Mouse (Mus musculus) A20 (cell line): Measurements from ENCODE around the gene Ube4a.
"Not testable (repeated sequence)": the region's sequence is repeated elsewhere in the genome, so short reads cannot be mapped to it uniquely, and the experiment has no call there.

Experiments
- DNase-seq: peaks from one replicate; pipeline ENCODE4 v3.0.0-alpha.2; 2011; ENCODE audit warnings: low read depth, low spot score

Ube4a gene

DNA sequence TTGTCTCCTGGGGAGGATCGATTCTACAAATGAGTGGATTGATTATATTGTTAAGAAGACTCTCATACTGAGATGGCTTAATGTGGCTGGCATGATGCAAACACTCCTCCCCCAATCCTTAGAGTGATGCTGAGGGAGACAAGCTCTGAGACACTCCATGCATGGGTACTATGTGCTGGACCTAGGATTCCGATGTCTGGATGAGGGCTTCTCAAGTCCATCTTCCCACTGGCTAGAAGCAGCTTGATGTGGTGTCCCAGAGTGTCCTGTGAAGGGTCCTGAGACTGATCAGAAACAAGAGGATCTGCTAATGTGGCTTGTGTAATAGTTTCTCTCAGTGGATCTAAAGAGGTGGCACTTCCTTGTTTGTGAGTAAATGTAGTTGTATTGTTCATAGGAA is 15.7 kb upstream of the Ube4a start:
- no peak for DNase-seq

DNA sequence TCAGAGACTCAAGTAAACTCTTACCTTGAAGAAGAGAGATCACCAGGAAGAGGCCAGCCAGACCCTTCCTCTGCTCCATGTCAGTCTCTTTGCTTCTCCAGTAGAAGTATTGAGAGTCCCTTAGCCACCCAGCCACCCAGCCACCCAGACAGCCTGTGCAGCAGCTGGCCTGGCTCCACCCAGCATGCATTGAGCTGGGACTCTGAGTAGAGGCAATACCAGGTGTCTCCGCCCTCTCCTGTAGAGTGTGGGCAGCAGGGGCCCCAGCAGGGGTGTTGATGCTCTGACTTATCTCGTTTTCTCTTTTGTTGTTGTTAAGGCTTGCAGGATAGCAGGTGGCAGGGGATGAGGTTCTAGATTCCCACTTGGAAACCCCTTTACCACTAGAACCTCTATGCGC is 14.8 kb upstream of the Ube4a start, which contains the start of gene Cd3g:
Gene Cd3g (minus strand): TSS at position 190 of the 400 bp plus-strand sequence.
- DNase-seq = peak; percentile 32

DNA sequence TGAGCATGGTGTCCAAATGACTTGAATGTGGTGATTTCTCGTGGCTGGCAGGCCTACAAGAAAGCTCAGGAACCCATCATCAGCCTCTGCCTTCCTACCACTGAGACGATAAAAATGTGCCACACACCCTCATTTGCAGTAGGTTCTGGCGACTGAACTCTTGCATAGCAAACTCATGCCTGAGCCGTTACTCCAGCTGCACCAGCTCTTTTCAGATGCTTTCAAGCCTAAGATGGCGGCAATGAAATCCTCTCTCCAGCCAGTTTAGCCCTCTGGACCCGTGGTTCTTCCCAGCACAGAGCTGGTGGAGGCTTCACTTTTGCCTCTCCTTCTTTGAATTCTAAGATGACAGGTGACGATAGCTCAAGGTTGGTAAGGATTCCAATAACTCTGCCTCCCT is 14.4 kb upstream of the Ube4a start:
- no peak for DNase-seq

GRCm38 (mm10) chr9:44977813-44978212 is 12.4 kb upstream of the Ube4a start:
- no peak for DNase-seq

- peak; percentile 26 for DNase-seq
Observed at GRCm38 (mm10) chr9:44969450-44969849, 4.0 kb upstream of the Ube4a start.

GRCm38 (mm10) chr9:44967763-44968162 is 2.4 kb upstream of the Ube4a start:
- DNase-seq = not testable (repeated sequence)

DNA sequence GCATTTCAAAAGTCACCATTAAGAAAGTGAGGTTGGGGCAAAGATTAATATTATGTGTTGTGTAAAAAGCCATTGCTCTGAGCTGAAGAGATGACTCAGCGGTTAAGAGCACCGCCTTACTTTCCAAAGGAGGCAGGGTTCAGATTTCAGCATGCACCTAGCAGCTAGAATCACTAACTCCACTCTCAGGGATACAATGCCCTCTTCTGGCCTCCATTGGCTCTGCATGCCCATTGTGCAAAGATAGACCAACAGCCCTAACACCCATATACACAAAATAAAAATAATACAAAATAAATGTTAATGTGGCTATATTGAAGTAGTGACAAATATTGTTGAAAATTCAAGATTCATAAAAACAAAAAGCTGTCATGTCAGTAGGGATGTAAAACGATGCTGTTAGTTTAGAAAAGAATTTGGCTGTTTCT is 1.4 kb upstream of the Ube4a start:
- peak; percentile 85 for DNase-seq

GRCm38 (mm10) chr9:44965833-44966466 is 550 bp upstream of the Ube4a start:
- no peak for DNase-seq

- no peak for DNase-seq
Observed at GRCm38 (mm10) chr9:44954432-44954831, 11.0 kb downstream of the Ube4a start.

DNA sequence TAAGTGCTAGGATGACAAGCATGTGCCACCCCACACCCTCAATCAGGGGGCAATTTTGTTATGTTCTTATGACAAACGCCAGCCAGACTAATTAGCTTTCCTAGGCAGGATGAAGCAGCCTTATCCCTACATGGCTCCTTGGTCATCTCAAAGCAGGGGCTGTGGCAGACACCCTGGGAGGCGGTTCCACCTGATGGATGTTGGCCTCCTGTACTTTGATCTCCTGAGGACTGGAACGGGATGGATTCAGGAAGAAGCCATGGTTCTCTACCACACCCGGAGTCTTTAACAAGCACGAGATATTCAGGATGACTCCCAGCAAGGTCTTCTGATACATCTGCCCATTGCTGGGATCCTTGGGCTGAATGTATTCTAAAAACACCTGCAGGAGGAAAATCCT is 17.6 kb downstream of the Ube4a start:
- DNase-seq = no peak

DNA sequence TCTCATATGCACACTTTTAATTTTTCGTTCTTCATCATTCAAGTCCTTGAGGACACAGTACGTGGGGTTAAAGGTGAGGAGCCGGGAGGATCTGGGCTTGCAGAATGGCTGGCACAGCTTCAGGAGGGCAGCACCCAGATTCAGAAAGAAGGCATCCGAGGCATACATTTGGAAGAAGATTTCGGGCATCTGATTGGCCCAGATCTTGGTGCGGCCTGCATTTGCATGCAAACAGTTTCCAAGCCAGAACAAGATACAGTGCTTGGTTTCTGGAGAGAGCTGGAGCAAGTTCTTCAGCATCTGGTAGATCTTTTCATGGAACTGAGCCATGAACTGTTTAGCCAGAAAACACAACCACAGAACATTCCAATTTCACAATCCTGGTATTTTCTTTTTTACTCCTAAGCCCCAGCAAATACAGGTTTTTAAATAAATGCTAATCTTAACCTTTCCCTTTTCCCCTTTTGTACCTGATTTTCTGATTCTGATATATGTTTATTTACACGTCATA is 19.2 kb downstream of the Ube4a start:
- no peak for DNase-seq

- no peak for DNase-seq
Observed at GRCm38 (mm10) chr9:44942421-44942820, 23.0 kb downstream of the Ube4a start.

DNA sequence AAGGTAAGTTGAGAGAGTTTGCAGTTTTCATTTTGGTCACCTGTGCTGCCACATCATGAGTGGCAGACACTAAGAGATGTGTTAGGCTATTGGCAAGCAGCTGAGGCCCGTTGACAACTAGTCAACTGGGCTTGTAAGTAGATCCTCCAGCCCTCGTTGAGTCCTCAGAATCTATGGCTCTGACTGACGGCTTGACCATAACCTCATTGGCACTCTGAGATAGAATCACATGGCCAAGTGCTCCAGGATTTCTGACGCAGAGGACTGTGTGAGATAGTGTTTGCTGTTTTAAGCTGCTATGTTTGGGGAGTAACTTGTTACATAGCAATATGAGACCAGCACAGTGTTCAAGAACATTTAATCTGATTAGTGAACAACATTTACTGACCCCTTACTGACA is 23.6 kb downstream of the Ube4a start:
- DNase-seq = no peak

DNA sequence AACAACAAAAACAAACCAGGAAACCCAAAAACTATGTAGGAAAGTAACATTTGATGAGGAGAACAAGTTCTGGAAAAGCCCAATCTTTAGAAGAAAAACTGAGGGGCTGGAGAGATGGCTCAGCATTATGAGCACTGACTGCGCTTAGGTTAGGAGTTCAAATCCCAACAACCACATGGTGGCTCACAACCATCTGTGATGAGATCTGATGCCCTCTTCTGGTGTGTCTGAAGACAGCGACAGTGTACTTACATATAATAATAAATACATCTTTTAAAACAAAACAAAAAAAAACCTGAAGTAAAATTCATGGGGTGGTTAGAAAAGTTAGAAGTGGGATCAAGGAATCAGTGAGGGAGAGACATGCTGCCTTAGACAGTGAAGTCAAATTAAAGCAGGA is 43.9 kb downstream of the Ube4a start:
- no peak for DNase-seq

DNA sequence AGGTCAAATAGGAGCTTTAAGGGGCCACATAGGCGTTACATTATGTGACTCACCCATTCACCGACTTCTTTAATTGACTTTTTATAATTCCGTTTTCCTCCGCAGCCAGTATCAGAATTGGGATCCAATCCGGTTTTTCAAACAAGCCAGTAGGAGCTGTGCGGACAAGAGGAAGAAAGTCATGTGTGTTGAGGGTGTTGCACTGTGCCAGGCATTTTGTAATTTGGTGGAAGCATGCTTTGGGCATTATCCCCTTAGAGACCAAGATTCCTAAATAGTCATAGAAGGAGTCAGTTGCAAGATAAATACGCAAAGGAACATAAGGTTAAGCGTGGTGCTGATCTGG is 44.3 kb downstream of the Ube4a start:
- DNase-seq = no peak

DNA sequence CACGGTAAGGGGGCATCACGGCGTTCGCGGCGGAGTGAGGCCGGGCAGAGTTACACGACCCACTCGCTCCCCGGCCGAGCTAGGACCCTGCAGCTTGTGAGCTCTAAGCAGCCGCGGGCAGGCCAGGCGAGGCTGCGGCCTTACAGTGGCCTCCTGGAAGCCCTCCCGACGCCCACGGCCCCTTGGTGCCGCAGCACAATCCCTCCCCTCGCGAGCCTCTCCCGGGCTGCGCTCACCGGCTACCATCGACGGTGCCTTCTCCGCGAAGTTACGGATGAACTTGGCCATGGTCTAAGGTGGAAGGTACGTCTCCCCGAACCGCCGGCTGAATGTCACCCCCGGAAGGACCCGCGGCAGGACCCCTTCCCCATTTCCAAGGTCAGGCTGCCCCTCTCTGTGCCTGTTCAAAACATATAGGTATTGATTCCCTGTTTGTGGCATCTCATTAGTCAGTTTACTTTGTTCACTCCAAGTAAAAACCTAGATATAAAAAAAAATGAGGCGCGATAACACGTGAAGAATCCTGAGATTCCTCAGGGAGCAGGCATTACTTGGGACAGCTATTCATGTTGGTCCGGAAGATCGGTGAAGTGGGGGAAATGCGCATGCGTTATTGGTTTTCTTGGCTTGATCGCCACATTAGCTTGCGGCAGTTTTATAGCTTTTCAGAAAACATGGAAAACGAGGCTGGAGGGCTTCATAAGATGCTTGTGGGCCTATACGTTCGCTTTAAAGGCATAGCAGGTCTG is 44.9 kb downstream of the Ube4a start, which contains the start of gene Atp5l:
Gene Atp5l (minus strand): TSS at position 369 of the 749 bp plus-strand sequence.
- peak; percentile 96 for DNase-seq

GRCm38 (mm10) chr9:44919606-44920005 is 45.8 kb downstream of the Ube4a start:
- no peak for DNase-seq

DNA sequence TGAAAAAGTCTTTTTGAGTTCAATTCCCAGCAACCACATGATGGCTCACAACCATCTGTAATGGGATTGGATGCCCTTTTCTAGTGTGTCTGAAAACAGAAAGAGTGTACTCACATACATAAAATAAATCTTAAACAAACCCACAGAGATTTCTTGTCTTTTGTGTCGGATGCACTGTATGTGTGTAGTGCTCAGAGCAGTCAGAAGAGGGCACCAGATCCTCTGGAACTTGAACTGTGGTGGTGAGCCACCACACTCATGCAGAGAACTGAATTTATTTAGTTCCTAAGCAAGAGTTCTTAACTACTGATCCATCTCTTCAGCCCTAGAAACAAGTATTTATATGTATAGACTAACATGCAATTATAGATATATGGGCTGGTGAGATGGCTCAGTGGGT is 49.2 kb downstream of the Ube4a start:
- peak; percentile 71 for DNase-seq

DNA sequence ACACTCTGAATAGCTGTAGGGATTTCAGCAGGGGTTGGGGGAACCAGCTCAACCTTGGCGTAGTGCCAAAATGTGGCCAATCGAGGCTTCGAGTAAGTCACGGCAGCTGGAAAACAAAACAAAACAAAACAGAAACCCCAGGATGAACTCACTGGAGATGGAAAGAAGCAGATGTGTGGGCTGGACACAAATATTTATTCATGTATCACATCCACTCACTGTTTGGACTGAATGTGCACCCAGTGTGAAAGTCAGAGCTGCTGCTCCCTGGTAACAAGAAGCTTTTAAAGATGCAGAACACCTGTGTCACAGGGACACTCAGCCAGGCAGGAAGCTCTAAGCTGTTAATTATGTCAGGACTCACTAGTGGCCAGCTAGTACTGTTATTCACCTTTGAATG is 50.7 kb downstream of the Ube4a start:
- no peak for DNase-seq

DNA sequence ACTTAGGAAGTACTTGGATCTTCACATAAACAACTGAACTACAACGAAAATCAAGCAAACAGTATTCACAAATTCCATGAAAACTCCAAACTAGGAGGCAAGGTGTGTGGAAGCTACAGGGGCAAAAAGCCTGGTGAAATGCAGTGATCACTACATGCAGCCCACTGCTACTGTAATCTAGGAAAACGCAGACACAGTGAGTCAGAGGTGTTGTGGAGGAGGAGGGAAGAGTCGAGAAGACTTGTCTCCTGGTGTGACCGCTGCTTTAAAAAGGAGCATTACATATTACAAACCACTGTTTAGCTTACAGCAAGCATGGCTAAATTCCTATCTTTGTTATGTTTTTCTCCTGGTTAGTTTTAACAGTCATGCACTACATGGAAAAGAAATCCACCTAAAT is 54.0 kb downstream of the Ube4a start:
- DNase-seq = no peak

- DNase-seq = no peak
Observed at GRCm38 (mm10) chr9:44905620-44906019, 59.8 kb downstream of the Ube4a start.

GRCm38 (mm10) chr9:44904964-44905363 is 60.4 kb downstream of the Ube4a start:
- DNase-seq = no peak

DNA sequence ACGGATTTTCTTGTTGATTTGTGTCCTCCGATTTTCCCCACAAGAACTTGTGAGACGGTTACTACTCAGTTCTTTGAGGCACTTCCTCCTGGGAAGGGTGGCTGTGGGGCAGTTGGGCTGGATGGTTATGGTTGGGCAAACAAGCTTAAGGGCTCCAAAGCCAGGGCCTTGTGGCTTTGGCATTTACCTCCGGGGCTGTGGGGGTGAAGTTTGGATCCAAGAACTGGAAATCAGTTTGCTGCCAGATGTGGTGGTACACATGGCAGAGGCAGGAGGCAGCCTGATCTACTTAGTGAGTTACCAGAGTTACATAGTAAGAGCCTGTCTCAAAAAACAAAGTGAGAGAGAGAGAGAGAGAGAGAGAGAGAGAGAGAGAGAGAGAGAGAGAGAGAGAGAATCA is 61.5 kb downstream of the Ube4a start:
- no peak for DNase-seq
